Mouse (Mus musculus): ENCODE measurements at regions not wholly inside any gene's neighbourhood (a gene's known extent, or its start where the extent isn't known, plus 50 kb on each side); places are given as distances from the start of the nearest gene placed in this dataset.

DNA sequence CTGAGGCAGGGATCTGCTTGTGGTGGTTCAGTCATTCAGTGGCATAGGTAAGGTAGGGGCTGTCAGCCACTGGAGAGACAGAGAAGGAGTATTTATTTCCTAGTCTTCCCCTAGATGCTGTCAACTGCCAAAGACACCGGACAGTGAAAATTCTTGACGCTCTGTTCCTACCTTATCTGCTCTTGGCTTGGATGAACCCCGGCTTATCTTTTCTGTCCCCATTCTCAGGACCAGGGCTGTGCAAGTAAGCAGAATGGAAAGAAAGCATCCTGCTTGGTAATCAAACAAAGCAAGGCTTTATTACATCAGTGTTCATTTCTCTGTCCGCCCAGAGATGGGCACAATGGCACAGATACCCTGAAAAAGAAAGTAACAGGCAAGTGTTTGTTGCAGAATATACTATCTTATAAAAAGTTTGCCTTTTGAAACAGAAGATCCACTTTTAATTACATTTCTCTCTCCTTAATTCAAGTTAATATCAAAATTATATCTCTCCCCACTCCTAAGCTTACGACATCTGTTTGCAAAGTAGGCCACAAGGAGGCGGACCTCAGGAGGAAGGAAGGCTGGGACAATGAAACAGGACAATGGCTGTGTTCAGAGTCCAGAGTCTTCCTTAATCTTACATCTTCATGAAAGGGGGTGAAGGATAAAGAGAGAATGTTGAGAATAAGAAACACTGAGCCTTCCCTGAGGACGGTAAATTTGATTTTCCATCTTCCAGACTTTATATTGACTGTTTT is 316.8 kb upstream of the Ubash3b start:
- no peak for TF ChIP-seq POLR2A (IDR thresholded peaks at IDR 0.05; ENCODE audit: control insufficient read depth, extremely low read depth, insufficient read depth, low read length, poor library complexity)
- no peak for TF ChIP-seq CTCF (IDR thresholded peaks at IDR 0.05; ENCODE audit: borderline replicate concordance, control insufficient read depth, extremely low read depth, insufficient read depth, low read length, poor library complexity)
